Mouse (Mus musculus) lung, embryonic 14.5 days (tissue): ENCODE measurements at regions not wholly inside any gene's neighbourhood (a gene's known extent, or its start where the extent isn't known, plus 50 kb on each side); places are given as distances from the start of the nearest gene placed in this dataset.

Source experiments
- ATAC-seq: fragments of 200-750 bp; cut with Nextera tagmentation; 2 replicates; pipeline ENCODE4 v1.8.0; 2017; ENCODE audit warnings: mild to moderate bottlenecking, moderate TSS enrichment, moderate library complexity; ENCODE audit not compliant: insufficient read depth
- DNase-seq: peaks from one replicate; pipeline ENCODE4 v3.0.0-alpha.2; 2015
- H3K27ac ChIP-seq: fragments of 300-500 bp; sonication (generic); 2 replicates; pipeline ENCODE4 v1.5.1; 2014; ENCODE audit warnings: low read depth, mild to moderate bottlenecking, moderate library complexity
- H3K27me3 ChIP-seq: fragments of 300-500 bp; sonication (generic); 2 replicates; pipeline ENCODE4 v1.6.1; 2014; ENCODE audit warnings: low read length, control low read depth; ENCODE audit not compliant: insufficient read depth
- H3K36me3 ChIP-seq: fragments of 300-500 bp; sonication (generic); 2 replicates; pipeline ENCODE4 v1.6.1; 2014; ENCODE audit warnings: control low read depth; ENCODE audit not compliant: insufficient read depth
- H3K4me1 ChIP-seq: fragments of 300-500 bp; sonication (generic); 2 replicates; pipeline ENCODE4 v1.6.1; 2014; ENCODE audit warnings: antibody characterized with exemption, control low read depth; ENCODE audit not compliant: insufficient read depth
- H3K4me2 ChIP-seq: fragments of 300-500 bp; sonication (generic); 2 replicates; pipeline ENCODE4 v1.6.1; 2014; ENCODE audit warnings: mild to moderate bottlenecking
- H3K4me3 ChIP-seq: fragments of 300-500 bp; sonication (generic); 2 replicates; pipeline ENCODE4 v1.5.1; 2014; ENCODE audit warnings: low read depth, low read length
- H3K9ac ChIP-seq: fragments of 300-500 bp; sonication (generic); 2 replicates; pipeline ENCODE4 v1.6.1; 2014
- H3K9me3 ChIP-seq: fragments of 300-500 bp; sonication (generic); 2 replicates; pipeline ENCODE4 v1.6.1; 2016; ENCODE audit warnings: low read depth, low read length, control low read depth
- CTCF ChIP-seq: IDR thresholded peaks from 2 replicates; pipeline ENCODE4 v1.5.1; 2016; ENCODE audit warnings: antibody characterized with exemption, low read depth
- WGBS: fragments of 180-500 bp; shearing (Covaris S2); extraction: QIAGEN DNeasy Blood & Tissue Kit; methylation state at CpG from one replicate; pipeline ENCODE4 v1.1.7; 2014; 5-methylcytosine and 5-hydroxymethylcytosine counted together

DNA sequence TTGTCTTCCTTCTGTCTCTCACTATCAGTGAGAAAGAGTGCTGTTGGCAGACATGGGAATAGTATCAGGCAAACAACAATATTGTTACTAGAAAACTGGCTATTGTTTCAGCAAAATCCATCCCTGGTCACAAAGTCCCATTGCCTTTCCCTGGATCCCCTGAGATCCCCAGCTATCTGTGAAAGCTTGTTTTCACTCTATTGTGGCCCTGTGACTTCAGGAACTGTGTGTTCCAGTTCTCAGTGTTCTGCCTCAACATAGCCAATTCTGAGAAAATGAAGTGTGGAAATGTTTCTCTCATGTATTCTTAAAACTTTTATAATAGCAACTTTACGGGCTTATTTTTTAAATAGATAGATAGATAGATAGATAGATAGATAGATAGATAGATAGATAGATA is 160.3 kb downstream of the Npr3 start:
- TF ChIP-seq CTCF: no peak
- no peak for DNase-seq
- no peak overlapping the region for H3K27ac ChIP-seq
- H3K36me3 ChIP-seq: no peaks in the 10 kb centered on the region
- no peak overlapping the region for H3K4me3 ChIP-seq
- H3K4me2 ChIP-seq: no peak overlapping the region
- ATAC-seq: no peak
- no peaks in the 10 kb centered on the region for H3K9me3 ChIP-seq
- WGBS: 88% methylated on average over 1 of the region's 1 CpGs
- H3K4me1 ChIP-seq: peaks cover 16% of the 10 kb centered on the region
- H3K9ac ChIP-seq: no peak overlapping the region
- H3K27me3 ChIP-seq: no peaks in the 10 kb centered on the region

DNA sequence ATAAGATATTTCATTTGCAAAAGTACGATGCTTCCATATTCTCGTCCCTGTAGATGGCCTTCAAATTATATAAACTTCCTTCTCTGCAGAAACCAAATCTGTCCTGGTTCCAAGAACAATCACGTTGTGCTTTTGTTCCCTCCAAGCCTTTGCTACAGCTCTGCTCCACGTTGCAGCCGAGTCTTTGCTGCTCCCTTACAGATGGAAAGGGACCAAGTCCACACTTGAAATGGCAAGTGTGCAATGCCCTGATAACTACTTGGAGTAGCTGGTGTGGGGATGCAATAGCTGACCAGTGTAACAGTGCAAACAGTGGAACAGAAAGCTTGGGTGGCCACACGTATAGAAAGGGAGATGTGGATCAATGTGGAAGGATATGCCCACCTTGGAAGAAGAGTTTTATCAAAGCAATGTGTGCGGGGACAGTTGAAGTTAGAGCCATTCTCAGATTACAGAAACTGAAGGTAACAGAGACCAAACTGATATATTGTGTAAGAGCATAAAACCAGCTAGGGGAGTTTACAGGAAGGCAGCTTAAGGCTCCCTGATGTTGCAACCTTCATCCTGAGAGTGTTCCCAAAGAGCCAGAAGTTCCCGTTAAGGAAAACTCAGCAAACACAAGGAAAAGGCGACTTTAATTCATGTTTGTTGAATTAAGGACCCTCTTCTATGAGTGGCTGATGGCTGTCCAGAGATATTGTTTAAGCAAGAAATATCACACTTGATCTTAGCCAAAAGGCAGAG is 161.3 kb downstream of the Npr3 start:
- TF ChIP-seq CTCF: no peak
- 44% methylated on average over 9 of the region's 9 CpGs for WGBS

DNA sequence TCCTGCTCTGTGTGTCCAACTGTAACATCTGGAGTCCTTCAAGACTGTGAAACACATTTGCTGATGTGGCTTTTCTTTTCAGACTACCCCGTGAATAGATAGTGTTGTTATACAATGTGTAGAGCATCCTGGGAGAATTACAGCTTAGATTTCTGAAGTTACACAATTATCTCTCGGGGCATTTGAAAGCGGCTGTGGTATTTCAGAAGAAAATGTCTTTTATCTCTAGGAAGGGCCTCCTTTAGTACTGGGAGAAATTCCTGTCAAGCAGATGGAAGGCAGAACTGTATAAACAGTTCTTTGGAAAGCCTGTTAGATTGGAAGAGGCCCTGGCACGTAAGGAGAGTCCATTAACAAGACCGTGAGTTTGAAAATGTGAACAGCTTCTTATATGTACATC is 162.2 kb downstream of the Npr3 start:
- peak overlapping the region; percentile 87 for H3K27ac ChIP-seq
- H3K9ac ChIP-seq: no peak overlapping the region
- peak; percentile 75 for ATAC-seq
- no peaks in the 10 kb centered on the region for H3K27me3 ChIP-seq
- peak; percentile 74 for DNase-seq
- H3K4me2 ChIP-seq: no peak overlapping the region
- no peak for TF ChIP-seq CTCF
- H3K36me3 ChIP-seq: no peaks in the 10 kb centered on the region
- peaks cover 22% of the 10 kb centered on the region for H3K4me1 ChIP-seq
- WGBS: 18% methylated on average over 5 of the region's 5 CpGs
- H3K4me3 ChIP-seq: no peak overlapping the region
- H3K9me3 ChIP-seq: no peaks in the 10 kb centered on the region

More for the DNA sequence above, 161.3 kb downstream of the Npr3 start:
- ATAC-seq: no peak
- no peak overlapping the region for H3K9ac ChIP-seq
- no peaks in the 10 kb centered on the region for H3K9me3 ChIP-seq
- peak overlapping the region; percentile 87 for H3K27ac ChIP-seq
- no peaks in the 10 kb centered on the region for H3K27me3 ChIP-seq
- no peaks in the 10 kb centered on the region for H3K36me3 ChIP-seq
- peaks cover 22% of the 10 kb centered on the region for H3K4me1 ChIP-seq
- H3K4me2 ChIP-seq: no peak overlapping the region
- peak; percentile 41 for DNase-seq
- H3K4me3 ChIP-seq: no peak overlapping the region

DNA sequence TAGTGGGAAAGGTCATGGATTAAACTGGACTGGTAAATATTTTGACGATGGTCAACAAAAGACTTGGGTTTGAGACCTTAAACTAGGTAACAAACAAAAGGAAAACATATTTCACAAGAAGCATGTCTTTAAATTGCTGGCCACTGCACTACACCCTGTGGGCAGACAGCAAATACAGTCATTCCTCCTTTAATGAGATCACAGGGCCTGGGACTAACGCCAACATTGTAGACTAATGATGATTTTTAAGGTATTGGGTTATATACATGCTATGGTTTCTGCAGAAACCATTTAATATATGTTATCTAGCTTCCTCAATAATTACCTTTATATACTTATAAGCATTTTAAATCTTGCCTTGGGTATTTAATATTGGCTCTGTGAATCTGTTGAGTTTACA is 162.8 kb downstream of the Npr3 start:
- H3K27me3 ChIP-seq: no peaks in the 10 kb centered on the region
- no peak overlapping the region for H3K4me2 ChIP-seq
- H3K27ac ChIP-seq: peak overlapping the region; percentile 87; the same call in 1 of the 2 replicates
- 54% methylated on average over 2 of the region's 2 CpGs for WGBS
- H3K9ac ChIP-seq: no peak overlapping the region
- H3K4me3 ChIP-seq: no peak overlapping the region
- no peaks in the 10 kb centered on the region for H3K36me3 ChIP-seq
- ATAC-seq (no peak), DNase-seq (peak; percentile 21)
- peaks cover 22% of the 10 kb centered on the region for H3K4me1 ChIP-seq
- no peak for TF ChIP-seq CTCF
- H3K9me3 ChIP-seq: no peaks in the 10 kb centered on the region

DNA sequence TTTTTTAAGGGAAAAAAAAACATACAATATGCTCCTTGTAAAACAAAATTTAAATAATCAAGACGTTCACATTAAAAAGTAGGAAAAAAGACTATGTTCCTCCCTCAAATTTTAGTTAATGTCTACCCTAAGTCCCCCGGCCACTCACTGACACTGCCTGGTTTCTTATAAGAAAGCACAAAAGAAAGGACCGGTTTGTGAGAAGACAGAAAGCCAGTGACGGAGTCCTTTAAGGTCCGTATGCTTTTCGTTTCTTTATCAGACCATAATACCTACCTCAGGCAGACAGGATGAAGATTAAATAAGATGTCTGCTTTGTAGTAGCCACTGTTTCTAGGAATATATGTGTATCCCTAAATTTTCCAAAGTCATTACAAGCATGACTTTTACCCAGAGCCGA is 164.3 kb downstream of the Npr3 start:
- Histone ChIP-seq H3K4me3 (no peak overlapping the region), H3K4me1 (peaks cover 22% of the 10 kb centered on the region), H3K9me3 (no peaks in the 10 kb centered on the region), H3K4me2 (no peak overlapping the region), H3K27me3 (no peaks in the 10 kb centered on the region), H3K36me3 (no peaks in the 10 kb centered on the region), H3K9ac (no peak overlapping the region), H3K27ac (no peak overlapping the region)
- no peak for ATAC-seq
- no peak for TF ChIP-seq CTCF
- no peak for DNase-seq
- WGBS: 48% methylated on average over 7 of the region's 7 CpGs

DNA sequence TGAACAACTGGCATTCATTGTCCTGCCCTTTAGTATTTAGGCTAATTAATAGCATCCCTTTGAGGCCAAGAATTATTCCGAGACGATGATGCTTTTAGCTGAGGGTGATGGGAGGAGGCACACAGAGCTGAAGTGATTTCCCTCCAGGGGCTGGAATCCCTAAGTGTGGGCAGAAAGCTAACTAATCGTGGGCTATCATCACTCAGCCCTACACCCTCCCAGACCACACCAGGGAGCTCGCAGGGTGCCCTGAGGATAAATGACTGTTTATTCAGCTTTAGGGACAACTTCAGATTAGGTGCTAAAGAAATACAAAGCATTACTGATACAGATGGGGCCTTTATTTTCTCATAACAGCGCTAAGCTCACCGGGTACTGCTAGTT is 164.7 kb downstream of the Npr3 start:
- no peaks in the 10 kb centered on the region for H3K36me3 ChIP-seq
- no peaks in the 10 kb centered on the region for H3K9me3 ChIP-seq
- H3K4me3 ChIP-seq: no peak overlapping the region
- H3K4me2 ChIP-seq: peak overlapping the region; percentile 30
- H3K4me1 ChIP-seq: peaks cover 22% of the 10 kb centered on the region
- no peak overlapping the region for H3K9ac ChIP-seq
- WGBS: 14% methylated on average over 6 of the region's 6 CpGs
- ATAC-seq: peak; percentile 45; the same call in 1 of the 2 replicates
- no peak for TF ChIP-seq CTCF
- no peaks in the 10 kb centered on the region for H3K27me3 ChIP-seq
- peak overlapping the region; percentile 42; the same call in 1 of the 2 replicates for H3K27ac ChIP-seq
- DNase-seq: peak; percentile 58

DNA sequence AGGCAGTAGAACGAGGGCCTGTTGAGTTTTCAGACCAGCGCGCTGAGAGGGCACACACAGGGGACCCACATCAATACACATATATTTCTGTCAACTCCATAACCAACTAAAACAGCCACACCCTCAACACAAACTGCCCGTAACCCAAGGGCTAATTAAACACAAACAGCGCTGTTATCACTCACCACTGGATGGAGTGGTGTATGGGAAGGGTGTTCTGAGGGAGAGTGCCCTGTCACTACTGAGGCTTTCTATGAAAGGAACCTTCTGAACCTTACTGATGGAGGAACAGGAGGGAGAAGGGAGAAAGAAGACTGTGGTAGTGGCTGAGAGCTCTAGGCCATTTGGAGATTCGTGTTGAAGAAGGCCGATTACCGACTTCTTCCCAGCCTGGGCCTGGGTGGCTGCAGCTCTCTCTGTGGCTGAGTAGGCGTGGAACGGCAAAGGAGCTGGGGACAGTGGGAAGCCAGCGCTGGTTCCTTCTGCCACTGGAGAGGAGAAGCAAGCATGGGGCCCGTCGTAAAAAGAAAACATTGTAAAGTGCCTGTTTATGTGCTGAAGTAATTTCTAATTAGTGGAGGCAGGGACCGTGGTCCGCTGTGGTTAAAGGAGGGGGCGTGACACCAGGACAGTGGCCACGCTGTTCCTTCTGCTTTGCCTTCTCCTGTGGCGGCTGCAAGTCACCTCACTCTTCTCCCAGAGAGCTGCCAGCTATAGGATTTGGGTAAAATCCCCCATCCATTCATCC is 165.3 kb downstream of the Npr3 start:
- Histone ChIP-seq H3K36me3 (no peaks in the 10 kb centered on the region), H3K4me2 (peak overlapping the region; percentile 30), H3K27ac (peak overlapping the region; percentile 42), H3K9me3 (no peaks in the 10 kb centered on the region), H3K27me3 (no peaks in the 10 kb centered on the region), H3K4me3 (no peak overlapping the region), H3K4me1 (peaks cover 22% of the 10 kb centered on the region), H3K9ac (no peak overlapping the region)
- DNase-seq (peak; percentile 24), ATAC-seq (0 out of 2 replicates have a peak, but pooled peaks have one; percentile 29)
- WGBS: 28% methylated on average over 18 of the region's 18 CpGs
- 0 out of 2 replicates have a peak, but pooled peaks have one; percentile 2 for TF ChIP-seq CTCF
